Mouse (Mus musculus) kidney, adult 8-10 months (tissue): ENCODE measurements around the gene Vmn1r112.
"Not testable (repeated sequence)": the region's sequence is repeated elsewhere in the genome, so short reads cannot be mapped to it uniquely, and the experiment has no call there.

Experiments
- DNase-seq, 2 experiments: peaks; one replicate each; pipeline ENCODE4 v3.0.0; 2022

Vmn1r112 gene

DNA sequence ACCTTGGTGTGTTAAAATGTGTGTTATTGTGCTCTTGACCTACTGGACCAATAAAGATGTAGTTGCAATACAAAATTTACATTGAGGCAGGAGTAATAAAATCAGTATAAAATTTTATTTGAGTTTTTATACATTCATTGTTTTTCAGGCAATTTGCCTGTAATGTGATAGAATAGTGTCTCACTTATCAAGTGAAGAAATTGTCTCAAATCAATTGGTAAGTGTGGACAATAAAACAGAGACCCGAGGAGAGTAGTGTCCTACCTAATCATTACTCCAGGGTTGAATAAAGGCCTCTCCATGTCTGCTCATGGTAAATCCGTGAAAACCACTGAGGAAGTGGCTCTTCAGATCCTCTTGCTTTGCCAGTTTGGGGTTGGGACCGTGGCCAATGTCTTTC is at the start of gene Vmn1r112:
TSS of gene Vmn1r112 (plus strand) at position 301 of the 400 bp plus-strand sequence.
- not testable (repeated sequence) for DNase-seq

DNA sequence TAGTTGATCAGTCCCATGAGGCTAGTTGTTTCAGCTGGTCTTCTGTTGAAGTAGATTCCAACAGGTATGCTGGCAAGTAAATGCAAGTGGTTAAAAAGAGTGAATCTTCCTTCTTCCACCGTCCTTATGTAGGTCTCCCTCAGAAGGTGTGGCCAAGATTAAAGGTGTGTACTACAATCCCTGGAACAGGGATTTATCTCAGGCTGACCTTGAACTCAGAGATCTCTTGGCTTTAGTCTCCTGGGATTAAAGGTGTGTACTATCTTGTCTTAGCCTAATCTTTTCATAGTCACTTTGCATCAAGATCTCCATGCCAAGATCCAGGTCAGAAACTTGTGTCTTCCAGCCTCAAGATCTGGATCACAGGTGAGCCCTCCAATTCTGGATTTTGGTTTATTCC is 40.5 kb upstream of the Vmn1r112 start, which contains the start of gene Gm10668:
TSS of gene Gm10668 (minus strand) at position 101 of the 400 bp plus-strand sequence.
- DNase-seq: not testable (repeated sequence)

DNA sequence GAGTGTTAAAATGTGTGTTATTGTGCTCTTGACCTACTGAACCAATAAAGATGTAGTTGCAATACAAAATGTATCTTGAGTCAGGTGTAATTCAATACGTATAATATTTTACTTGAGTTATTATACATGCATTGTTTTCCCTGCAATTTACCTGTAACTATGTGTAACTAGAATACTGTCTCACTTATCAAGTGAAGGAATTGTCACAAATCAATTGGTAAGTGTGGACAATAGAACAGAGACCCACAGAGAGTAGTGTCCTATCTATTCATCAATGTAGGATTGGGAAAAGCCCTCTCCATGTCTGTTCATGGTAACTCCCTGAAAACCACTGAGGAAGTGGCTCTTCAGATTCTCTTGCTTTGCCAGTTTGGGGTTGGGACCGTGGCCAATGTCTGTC is 16.0 kb downstream of the Vmn1r112 start, which contains the start of gene Vmn1r113:
TSS of gene Vmn1r113 (plus strand) at position 301 of the 400 bp plus-strand sequence.
- not testable (repeated sequence) for DNase-seq

DNA sequence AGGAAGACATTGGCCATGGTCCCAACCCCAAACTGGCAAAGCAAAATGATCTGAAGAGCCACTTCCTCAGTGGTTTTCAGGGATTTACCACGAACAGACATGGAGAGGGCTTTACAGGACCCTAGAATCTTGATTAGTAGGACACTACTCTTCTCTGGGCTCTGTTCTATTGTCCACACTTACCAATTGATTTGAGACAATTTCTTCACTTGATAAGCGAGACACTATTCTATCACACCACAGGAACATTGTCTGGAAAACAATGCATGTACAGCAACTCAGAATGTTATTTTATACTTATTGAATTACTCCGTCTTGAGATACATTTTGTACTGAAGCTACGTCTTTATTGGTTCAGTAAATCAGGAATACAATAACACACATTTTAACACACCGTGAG is 41.1 kb downstream of the Vmn1r112 start, which contains the start of gene Vmn1r114:
TSS of gene Vmn1r114 (minus strand) at position 101 of the 400 bp plus-strand sequence.
- DNase-seq: not testable (repeated sequence)
